Mouse (Mus musculus) cerebellum, adult 9-11 months (tissue): ENCODE results near the gene Tmc7.

Source experiments
- DNase-seq: peaks from one replicate; pipeline ENCODE4 v3.0.0; 2022

The Tmc7 gene

DNA sequence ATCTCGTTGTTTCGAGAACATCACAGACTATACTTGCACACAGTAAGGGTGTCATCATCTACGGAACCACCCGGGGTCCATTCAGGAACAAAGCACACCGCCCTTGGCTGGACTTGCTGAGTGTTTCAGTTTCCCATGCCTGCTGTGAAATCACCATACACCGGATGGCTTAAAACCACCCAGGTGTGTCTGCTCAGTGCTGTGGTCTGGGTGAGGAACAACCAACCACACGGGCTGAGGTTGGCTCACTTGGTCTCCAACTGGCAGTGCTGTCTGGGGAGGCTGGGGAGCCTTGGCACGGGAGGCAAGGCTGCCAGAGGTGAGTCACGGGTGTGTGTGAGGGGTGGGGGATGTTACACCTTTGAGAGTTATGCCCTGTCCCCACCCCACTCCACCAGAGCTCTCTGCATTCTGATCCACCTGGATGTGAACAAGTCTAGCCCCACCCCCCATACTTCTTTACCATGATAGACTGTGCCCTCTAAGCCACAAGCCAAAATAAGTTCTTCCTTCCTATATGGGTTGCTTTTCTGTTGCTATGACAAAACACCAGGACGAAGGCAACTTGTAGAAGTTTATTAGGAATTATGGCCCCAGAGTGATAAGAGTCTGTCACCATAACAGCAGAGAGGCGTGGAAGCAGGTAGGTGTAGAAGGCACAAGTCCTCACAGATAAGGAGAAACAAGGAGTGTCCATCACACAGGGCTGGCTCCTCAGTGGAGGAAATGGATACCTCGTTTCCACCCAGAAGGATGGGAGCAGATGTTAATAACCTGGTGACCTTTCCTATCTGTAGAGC is 85.4 kb downstream of the Tmc7 start:
- DNase-seq, result no peak

DNA sequence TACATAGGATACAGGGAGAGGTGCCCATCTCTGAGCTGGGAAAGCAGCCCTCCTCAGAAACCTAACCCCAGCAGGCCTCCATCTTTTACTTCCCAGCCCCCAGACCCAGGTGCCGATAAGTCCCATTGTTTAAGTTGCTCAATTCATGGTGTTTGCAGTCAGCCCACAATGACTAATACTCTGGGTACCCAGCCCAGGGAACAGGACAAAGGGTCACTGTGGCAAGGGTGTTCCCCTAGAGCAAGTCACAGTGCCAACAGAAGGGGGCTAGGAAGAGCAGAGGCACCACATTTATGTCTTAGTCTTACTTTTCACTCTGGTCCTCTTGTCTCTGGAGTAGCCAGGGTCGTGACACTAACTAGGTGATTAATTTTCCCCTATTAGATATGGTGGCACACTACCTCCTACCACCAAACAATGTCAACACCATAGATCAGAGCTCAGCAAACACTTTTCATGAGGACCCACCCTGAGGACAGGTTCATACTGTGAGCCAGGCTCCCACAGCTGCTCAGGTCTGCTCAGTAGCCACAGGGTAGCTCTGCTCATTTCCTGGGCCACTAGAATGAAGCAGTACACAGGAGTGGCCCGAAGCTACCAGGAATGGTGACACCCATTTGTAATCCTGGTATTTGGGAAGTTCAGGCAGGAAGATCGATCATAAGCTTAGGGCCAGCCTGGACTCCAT is 89.5 kb downstream of the Tmc7 start:
- DNase-seq, result no peak

DNA sequence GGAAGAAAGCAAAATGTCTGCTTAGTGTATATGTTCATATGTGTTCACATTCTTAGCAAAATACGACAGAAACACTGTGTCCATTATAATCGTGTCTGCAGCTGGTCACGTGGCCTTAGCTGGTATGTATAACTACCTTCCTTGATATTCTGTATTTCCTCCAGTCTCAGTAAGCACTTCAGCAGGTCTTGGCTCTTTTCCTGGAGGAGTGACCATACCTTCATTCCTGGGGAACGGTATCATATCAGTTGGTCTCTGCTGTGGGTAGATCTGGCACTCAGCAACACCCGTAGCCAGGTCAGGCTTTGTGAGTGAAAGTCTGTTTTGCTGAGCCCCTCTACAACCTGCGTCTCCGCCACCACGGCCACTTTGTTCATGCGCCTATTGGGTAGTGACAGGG is 90.6 kb downstream of the Tmc7 start:
- no peak for DNase-seq

DNA sequence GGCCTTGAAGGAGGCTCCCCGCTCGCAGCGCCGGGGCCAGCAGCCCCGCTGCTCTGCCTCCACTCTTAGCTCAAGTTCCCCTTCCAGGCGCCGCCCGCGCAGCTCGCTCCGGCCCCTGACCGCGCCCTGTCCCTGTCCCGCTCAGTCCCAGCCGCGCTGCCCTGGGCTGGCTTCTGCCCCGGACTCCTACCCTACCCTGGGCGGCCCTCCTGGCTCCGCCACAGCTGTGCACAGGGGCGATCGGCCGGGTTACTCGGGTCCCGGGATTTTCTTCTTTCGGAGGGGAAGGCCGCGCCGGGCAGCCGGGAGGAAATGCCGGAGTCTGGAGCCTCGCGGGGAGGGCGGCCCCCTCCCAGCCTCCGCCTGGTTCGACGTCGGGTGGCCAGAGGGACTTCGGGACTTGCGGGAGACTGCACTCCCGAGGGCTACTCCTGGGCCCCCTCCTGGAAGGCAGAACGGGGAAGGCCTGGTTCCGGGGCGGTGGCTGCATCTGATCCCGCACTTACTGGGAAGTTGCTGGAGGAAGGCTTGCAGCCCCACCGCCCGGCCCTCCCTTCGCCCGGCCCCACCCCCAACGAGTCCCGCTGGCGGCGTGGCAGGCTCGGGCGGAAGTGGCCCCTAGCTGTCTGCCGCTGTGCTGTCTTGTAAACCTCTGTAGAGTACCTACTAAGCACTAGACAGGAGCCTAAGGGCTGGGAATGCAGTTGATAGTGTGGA is 92.9 kb downstream of the Tmc7 start, which contains the start of gene Itpripl2:
Gene Itpripl2, minus strand, starts transcription at position 545 of the 717 bp plus-strand sequence.
- no peak for DNase-seq

DNA sequence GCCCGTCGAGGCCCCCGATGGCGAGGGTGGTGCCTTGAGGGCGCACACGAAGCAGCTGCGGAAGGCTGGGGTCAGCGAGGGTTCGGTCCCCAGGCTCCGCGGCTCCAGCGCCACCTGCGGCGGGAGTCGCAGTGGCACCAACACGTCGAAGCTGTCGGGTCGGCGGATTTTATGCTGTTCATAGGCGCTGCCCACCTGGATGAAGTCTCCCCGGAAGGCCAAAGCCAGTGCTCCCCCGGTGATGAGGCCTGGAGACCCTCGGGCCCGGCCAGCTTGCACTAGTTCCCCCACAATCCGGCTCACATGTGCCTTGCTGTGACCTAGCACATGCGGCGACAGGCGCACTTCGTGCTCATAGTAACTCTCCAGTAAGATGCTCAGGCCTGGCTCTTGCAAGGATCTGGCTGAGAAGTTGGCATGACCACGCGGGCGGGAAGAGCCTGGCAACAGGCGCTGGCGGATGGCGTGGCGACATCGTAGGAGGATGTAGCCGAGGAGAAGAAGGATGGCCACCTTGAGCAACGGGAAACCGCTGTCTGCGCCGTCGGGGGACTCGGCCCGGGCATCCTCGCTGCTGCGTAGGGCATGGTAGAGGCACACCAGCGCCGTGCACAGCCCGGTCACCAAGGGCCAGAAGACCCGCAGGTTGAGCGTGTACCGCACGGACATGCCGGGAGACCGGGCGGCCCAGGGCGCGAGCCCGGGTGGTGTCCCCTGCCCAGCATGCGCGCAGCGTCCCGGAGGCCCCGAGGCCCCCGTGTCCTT is 93.7 kb downstream of the Tmc7 start:
- DNase-seq, result no peak

DNA sequence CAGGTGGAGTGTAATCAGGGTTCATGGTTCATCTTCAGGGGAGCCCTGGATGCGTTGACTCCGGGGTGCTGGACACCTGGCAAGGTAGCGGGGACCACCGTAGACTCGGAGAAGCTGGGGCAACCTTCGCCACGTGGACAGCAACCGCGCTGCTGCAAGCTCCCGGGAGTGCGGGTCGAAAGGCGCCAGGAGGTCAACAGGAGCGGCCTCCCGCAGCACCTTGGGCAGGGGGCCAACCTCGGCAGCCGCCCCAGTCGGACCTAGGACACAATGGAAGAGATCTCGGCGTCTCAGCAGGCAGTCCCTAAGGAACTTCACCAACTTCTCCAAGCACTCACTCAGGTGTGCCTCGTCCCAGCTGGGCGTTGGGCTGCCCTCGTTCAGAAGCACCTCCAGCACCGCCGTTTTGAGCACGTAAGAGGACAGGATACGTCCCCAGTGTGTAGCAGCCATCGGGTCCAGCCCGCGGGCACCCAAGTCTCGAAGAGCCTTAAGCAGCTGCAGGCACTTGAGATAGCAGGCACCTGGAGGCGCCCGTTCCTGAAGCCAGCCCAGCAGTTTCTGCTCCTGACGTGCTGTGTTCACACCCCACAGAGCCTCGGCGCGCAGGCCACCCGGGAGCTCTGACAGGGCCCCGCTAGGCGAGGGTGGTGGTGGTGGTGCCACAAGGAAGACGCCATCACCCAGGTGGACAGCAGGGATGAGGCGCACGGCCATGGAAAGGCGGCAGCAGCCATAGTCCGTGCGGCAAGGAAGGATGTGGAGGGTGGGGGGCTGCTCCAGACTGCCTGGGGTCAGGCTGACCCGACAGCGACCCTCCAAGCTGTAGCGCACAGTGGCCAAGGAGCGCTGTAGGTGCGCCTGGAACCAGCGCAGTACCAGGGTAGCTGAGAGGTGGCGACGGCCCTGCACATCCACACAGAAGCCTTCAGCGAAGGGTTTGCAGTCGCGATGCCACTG is 94.5 kb downstream of the Tmc7 start:
- no peak for DNase-seq

DNA sequence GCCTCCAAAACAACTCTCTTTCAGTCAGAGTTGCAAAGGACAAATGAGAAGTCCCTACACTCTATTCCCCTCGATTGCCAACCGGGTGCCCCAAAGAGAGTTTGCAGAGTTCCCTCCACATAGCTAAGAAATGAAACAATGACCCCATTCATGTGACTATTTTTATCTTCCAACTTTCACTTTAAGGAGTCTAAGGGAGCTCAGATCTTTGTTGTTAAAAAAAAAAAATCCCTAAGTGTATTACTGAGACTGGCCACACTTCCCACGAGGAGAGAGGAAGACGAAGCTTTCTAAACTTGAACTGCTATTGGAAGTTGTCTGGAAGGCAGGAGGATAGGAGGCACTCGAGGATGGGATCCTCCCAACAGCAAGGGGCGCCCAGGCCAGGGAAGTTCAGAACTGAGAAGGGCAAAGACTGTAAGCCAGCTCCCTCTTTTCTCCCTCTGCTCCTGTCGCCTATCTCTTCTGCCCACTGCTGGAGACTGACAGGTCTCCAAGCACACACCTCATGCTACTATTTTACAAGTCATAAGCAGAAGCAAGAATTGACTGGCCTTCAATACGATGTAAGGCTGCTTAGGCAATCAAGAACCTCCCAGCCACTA is 96.4 kb downstream of the Tmc7 start:
- DNase-seq, result no peak

DNA sequence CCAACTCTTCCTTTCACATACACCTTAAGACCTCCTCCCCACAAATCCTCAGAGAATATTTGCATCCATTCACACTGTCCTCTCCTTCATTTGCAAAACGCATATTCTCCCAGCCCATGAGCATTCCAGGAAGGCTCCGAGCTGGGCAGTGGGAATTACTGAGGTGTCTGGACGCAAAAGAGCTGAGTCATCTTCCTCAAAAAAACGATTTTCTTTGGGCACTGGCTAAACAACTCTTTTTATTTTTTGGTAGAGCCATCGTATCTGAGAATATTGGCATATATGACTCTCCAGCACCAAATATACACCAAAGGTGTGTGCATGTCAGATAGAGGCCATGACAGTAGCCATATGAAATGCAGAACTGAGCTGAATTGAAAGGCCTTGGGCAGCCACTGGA is 97.6 kb downstream of the Tmc7 start:
- no peak for DNase-seq
